Mouse (Mus musculus) megakaryocyte, embryonic 14.5 days (primary cell): ENCODE results near the gene Anxa5.

Experiments
- FLI1 ChIP-seq: IDR thresholded peaks from 2 replicates; pipeline ENCODE4 v1.6.1; 2012; ENCODE audit warnings: low read length, inconsistent platforms, mixed read lengths
- GATA1 ChIP-seq: IDR thresholded peaks from 3 replicates; pipeline ENCODE4 v1.6.1; 2012; ENCODE audit warnings: mixed read lengths, low read length, inconsistent platforms, borderline replicate concordance

GRCm38 (mm10) chr3:36493641-36494283 lies 18.1 kb upstream of the Anxa5 start:
- TF ChIP-seq GATA1: no peak
- no peak for TF ChIP-seq FLI1
